Mouse (Mus musculus) heart, embryonic 12.5 days (tissue): ENCODE results near the gene Abl2. TPM values are rescaled to one million over a fixed set of nuclear protein-coding genes. Genes with fewer than 3 reads are reported as not detected.

ENCODE experiments used
- ATAC-seq: fragments of 200-750 bp; cut with Nextera tagmentation; 2 replicates; pipeline ENCODE4 v1.8.0; 2017; ENCODE audit warnings: moderate TSS enrichment, moderate library complexity; ENCODE audit not compliant: insufficient number of reproducible peaks, low FRiP score
- H3K27ac ChIP-seq: fragments of 300-500 bp; sonication (generic); 2 replicates; pipeline ENCODE4 v1.5.1; 2016; ENCODE audit warnings: mild to moderate bottlenecking, moderate library complexity; ENCODE audit not compliant: poor library complexity, severe bottlenecking
- H3K27me3 ChIP-seq: fragments of 300-500 bp; sonication (generic); replicated peaks from 2 replicates; pipeline ENCODE4 v1.6.1; 2016; ENCODE audit warnings: mild to moderate bottlenecking, moderate library complexity
- H3K36me3 ChIP-seq: fragments of 300-500 bp; sonication (generic); 2 replicates; pipeline ENCODE4 v1.6.1; 2016; ENCODE audit warnings: mild to moderate bottlenecking, moderate library complexity
- H3K4me1 ChIP-seq: fragments of 300-500 bp; sonication (generic); replicated peaks from 2 replicates; pipeline ENCODE4 v1.6.1; 2016; ENCODE audit warnings: mild to moderate bottlenecking
- H3K4me2 ChIP-seq: fragments of 300-500 bp; sonication (generic); 2 replicates; pipeline ENCODE4 v1.6.1; 2016; ENCODE audit warnings: mild to moderate bottlenecking, moderate library complexity
- H3K4me3 ChIP-seq: fragments of 300-500 bp; sonication (generic); 2 replicates; pipeline ENCODE4 v1.5.1; 2016; ENCODE audit warnings: mild to moderate bottlenecking
- H3K9ac ChIP-seq: fragments of 300-500 bp; sonication (generic); 2 replicates; pipeline ENCODE4 v1.6.1; 2016; ENCODE audit warnings: mild to moderate bottlenecking, moderate library complexity
- H3K9me3 ChIP-seq: fragments of 300-500 bp; sonication (generic); replicated peaks from 2 replicates; pipeline ENCODE4 v1.6.1; 2016; ENCODE audit warnings: mild to moderate bottlenecking, moderate library complexity
- WGBS: fragments of 180-500 bp; shearing (Covaris S2); methylation state at CpG from one replicate; pipeline ENCODE4 v1.1.7; 2016; 5-methylcytosine and 5-hydroxymethylcytosine counted together
- polyA plus RNA-seq: library from polyadenylated mRNA; unstranded; fragments of >200 nt; fragmentation: Nextera tagmentation; extraction: Ambion mirVana; gene quantifications from 2 replicates; pipeline ENCODE4 v1.2.1, GENCODE M21; 2016

The Abl2 gene
- polyA plus RNA-seq, 1 experiment from 2014 or later: 4.1 TPM

- 85% methylated on average over 1 of the region's 1 CpGs for WGBS
- no peak for ATAC-seq
- H3K4me2 ChIP-seq: no peak overlapping the region; the same call in 1 of the 2 replicates
These were observed 56.1 kb downstream of the Abl2 start for GRCm38 (mm10) chr1:156614710-156615109.

GRCm38 (mm10) chr1:156615381-156616133 is 57.0 kb downstream of the Abl2 start:
- Histone ChIP-seq H3K27ac (peak overlapping the region; percentile 77), H3K36me3 (no peaks in the 10 kb centered on the region), H3K4me2 (peak overlapping the region; percentile 68), H3K4me1 (peaks cover 51% of the 10 kb centered on the region), H3K9me3 (no peaks in the 10 kb centered on the region), H3K9ac (peak overlapping the region; percentile 27; the same call in 1 of the 2 replicates), H3K27me3 (no peaks in the 10 kb centered on the region), H3K4me3 (peak overlapping the region; percentile 39)
- peak; percentile 79 for ATAC-seq
- 15% methylated on average over 13 of the region's 13 CpGs for WGBS

More at GRCm38 (mm10) chr1:156614710-156615109, 56.1 kb downstream of the Abl2 start:
- H3K4me3 ChIP-seq: no peak overlapping the region
- H3K27me3 ChIP-seq: no peaks in the 10 kb centered on the region
- no peaks in the 10 kb centered on the region for H3K36me3 ChIP-seq
- no peak overlapping the region for H3K9ac ChIP-seq
- no peaks in the 10 kb centered on the region for H3K9me3 ChIP-seq
- no peak overlapping the region for H3K27ac ChIP-seq
- peaks cover 46% of the 10 kb centered on the region for H3K4me1 ChIP-seq

- no peaks in the 10 kb centered on the region for H3K27me3 ChIP-seq
- 0 out of 2 replicates have a peak, but pooled peaks have one; percentile 22 for ATAC-seq
- H3K36me3 ChIP-seq: no peaks in the 10 kb centered on the region
- peak overlapping the region; percentile 78 for H3K27ac ChIP-seq
- peak overlapping the region; percentile 30 for H3K4me3 ChIP-seq
- H3K9me3 ChIP-seq: no peaks in the 10 kb centered on the region
- H3K9ac ChIP-seq: 0 out of 2 replicates have a peak overlapping the region, but pooled peaks have one; percentile 20
- WGBS: 43% methylated on average over 12 of the region's 12 CpGs
- H3K4me2 ChIP-seq: peak overlapping the region; percentile 41
- peaks cover 54% of the 10 kb centered on the region for H3K4me1 ChIP-seq
These were observed 58.5 kb downstream of the Abl2 start for GRCm38 (mm10) chr1:156616989-156617598.

DNA sequence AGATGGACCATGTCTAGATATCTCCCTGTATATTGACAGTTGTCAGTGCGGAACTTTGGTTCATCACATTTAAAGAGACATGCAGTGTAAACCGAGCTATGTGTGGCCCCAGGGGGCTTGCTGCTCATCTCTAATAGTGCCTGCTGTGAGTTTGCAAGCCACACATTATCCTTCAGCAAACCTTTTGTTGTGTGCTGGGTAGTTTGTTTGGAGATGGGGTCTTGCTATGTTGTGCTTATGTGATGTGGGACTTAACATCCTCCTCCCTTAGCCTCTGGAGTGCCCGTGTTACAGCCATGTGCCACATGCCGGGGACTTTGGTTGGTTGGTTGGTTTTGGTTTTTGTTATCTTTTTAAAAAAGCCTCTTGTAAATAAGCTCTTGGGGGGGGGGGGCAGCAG is 59.2 kb downstream of the Abl2 start:
- peaks cover 54% of the 10 kb centered on the region for H3K4me1 ChIP-seq
- peaks cover 4% of the 10 kb centered on the region for H3K36me3 ChIP-seq
- no peak overlapping the region for H3K9ac ChIP-seq
- H3K9me3 ChIP-seq: no peaks in the 10 kb centered on the region
- no peak overlapping the region for H3K4me3 ChIP-seq
- peak overlapping the region; percentile 78; the same call in 1 of the 2 replicates for H3K27ac ChIP-seq
- H3K4me2 ChIP-seq: peak overlapping the region; percentile 41
- no peak for ATAC-seq
- H3K27me3 ChIP-seq: no peaks in the 10 kb centered on the region
- 63% methylated on average over 4 of the region's 4 CpGs for WGBS

- WGBS: 58% methylated on average over 4 of the region's 4 CpGs
- Histone ChIP-seq H3K4me3 (no peak overlapping the region), H3K4me2 (no peak overlapping the region), H3K27ac (0 out of 2 replicates have a peak overlapping the region, but pooled peaks have one; percentile 3), H3K9me3 (no peaks in the 10 kb centered on the region), H3K36me3 (peaks cover 16% of the 10 kb centered on the region), H3K9ac (no peak overlapping the region), H3K27me3 (no peaks in the 10 kb centered on the region), H3K4me1 (peaks cover 33% of the 10 kb centered on the region)
- ATAC-seq: no peak
These were observed 61.8 kb downstream of the Abl2 start for GRCm38 (mm10) chr1:156620292-156620909.

DNA sequence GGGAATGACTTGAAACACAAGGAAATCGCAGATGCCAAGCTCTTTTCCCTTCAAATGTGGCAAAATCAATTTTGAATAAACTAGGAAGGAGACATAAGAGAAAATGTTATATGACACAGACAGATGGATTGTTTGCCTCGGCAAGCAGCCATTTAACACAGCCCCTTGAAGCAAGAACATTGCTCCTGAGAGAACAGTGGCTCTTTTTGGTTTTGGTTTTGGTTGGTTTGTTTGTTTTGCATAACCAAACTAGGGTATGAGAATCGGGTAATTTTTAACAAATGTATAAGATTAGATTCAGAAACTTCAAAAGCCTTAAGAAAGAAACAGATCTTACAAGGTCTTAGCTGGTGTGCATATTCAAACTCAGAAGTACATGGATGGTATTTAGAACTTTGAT is 62.4 kb downstream of the Abl2 start:
- H3K4me2 ChIP-seq: no peak overlapping the region
- no peak overlapping the region for H3K9ac ChIP-seq
- no peak overlapping the region for H3K27ac ChIP-seq
- no peak for ATAC-seq
- peaks cover 21% of the 10 kb centered on the region for H3K36me3 ChIP-seq
- 77% methylated on average over 3 of the region's 3 CpGs for WGBS
- peaks cover 28% of the 10 kb centered on the region for H3K4me1 ChIP-seq
- no peaks in the 10 kb centered on the region for H3K27me3 ChIP-seq
- H3K4me3 ChIP-seq: no peak overlapping the region
- H3K9me3 ChIP-seq: no peaks in the 10 kb centered on the region

DNA sequence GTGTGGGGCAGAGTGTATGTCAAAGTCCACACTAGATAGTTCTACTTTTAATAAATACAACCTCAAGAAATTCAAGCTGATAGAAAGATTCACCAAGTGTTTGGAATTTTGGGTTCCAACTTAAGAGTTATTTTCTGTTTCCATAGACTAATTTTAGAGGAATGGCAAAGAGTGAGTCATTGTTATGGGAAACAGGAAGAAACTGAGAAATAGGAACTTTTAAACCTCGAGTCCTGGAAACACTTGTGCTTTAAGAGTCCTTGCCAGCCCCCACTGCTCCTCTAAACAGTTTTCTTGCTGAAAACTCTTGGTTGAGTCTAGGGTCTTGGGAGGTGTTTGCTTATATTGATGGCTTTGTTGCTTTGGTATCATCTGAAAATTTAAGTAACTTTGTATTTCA is 65.6 kb downstream of the Abl2 start:
- H3K36me3 ChIP-seq: peaks cover 31% of the 10 kb centered on the region
- no peaks in the 10 kb centered on the region for H3K9me3 ChIP-seq
- WGBS: 61% methylated on average over 1 of the region's 1 CpGs
- peaks cover 10% of the 10 kb centered on the region for H3K4me1 ChIP-seq
- H3K4me3 ChIP-seq: no peak overlapping the region
- H3K27ac ChIP-seq: no peak overlapping the region
- no peak overlapping the region for H3K4me2 ChIP-seq
- H3K27me3 ChIP-seq: no peaks in the 10 kb centered on the region
- no peak overlapping the region for H3K9ac ChIP-seq
- no peak for ATAC-seq

GRCm38 (mm10) chr1:156626729-156627128 is 68.1 kb downstream of the Abl2 start:
- Histone ChIP-seq H3K9me3 (no peaks in the 10 kb centered on the region), H3K4me1 (no peaks in the 10 kb centered on the region), H3K9ac (no peak overlapping the region), H3K4me3 (no peak overlapping the region), H3K27me3 (no peaks in the 10 kb centered on the region), H3K27ac (no peak overlapping the region), H3K36me3 (peaks cover 56% of the 10 kb centered on the region), H3K4me2 (no peak overlapping the region)
- no peak for ATAC-seq
- 81% methylated on average over 4 of the region's 4 CpGs for WGBS

- Histone ChIP-seq H3K27ac (no peak overlapping the region), H3K9ac (no peak overlapping the region), H3K36me3 (peaks cover 69% of the 10 kb centered on the region), H3K4me2 (no peak overlapping the region), H3K4me1 (no peaks in the 10 kb centered on the region), H3K4me3 (no peak overlapping the region), H3K9me3 (no peaks in the 10 kb centered on the region), H3K27me3 (no peaks in the 10 kb centered on the region)
- 92% methylated on average over 8 of the region's 8 CpGs for WGBS
- no peak for ATAC-seq
These were observed 71.4 kb downstream of the Abl2 start for GRCm38 (mm10) chr1:156629984-156630383.

GRCm38 (mm10) chr1:156630965-156631364 is 72.4 kb downstream of the Abl2 start:
- no peak overlapping the region for H3K4me2 ChIP-seq
- H3K4me3 ChIP-seq: no peak overlapping the region
- H3K27ac ChIP-seq: no peak overlapping the region
- peaks cover 71% of the 10 kb centered on the region for H3K36me3 ChIP-seq
- H3K27me3 ChIP-seq: no peaks in the 10 kb centered on the region
- H3K4me1 ChIP-seq: no peaks in the 10 kb centered on the region
- no peak overlapping the region for H3K9ac ChIP-seq
- H3K9me3 ChIP-seq: no peaks in the 10 kb centered on the region
- ATAC-seq: no peak

- peaks cover 81% of the 10 kb centered on the region for H3K36me3 ChIP-seq
- no peak overlapping the region for H3K27ac ChIP-seq
- H3K9ac ChIP-seq: no peak overlapping the region
- H3K4me3 ChIP-seq: no peak overlapping the region
- peak; percentile 59 for ATAC-seq
- H3K4me1 ChIP-seq: no peaks in the 10 kb centered on the region
- no peaks in the 10 kb centered on the region for H3K9me3 ChIP-seq
- H3K27me3 ChIP-seq: no peaks in the 10 kb centered on the region
- H3K4me2 ChIP-seq: no peak overlapping the region
- 78% methylated on average over 10 of the region's 10 CpGs for WGBS
These were observed 74.5 kb downstream of the Abl2 start for GRCm38 (mm10) chr1:156633095-156633494.
